Mouse (Mus musculus): ENCODE measurements at regions not wholly inside any gene's neighbourhood (a gene's known extent, or its start where the extent isn't known, plus 50 kb on each side); places are given as distances from the start of the nearest gene placed in this dataset.

- Histone ChIP-seq H3K4me1 (ENCODE audit: control insufficient read depth in 2 of 2, insufficient read depth in 2 of 2, low read length in 2 of 2, poor library complexity in 1 of 2) (no peaks in the 10 kb centered on the region), H3K27ac (ENCODE audit: insufficient read depth, low read depth, low read length, poor library complexity, severe bottlenecking) (no peak overlapping the region), H3K9me3 (ENCODE audit: control insufficient read depth, insufficient read depth, low read depth, low read length) (no peaks in the 10 kb centered on the region), H3K9ac (ENCODE audit: insufficient read depth, low read depth, low read length, poor library complexity, severe bottlenecking) (no peak overlapping the region), H3K36me3 (ENCODE audit: control insufficient read depth, insufficient read depth, low read length, poor library complexity, severe bottlenecking) (no peaks in the 10 kb centered on the region), H3K4me3 (ENCODE audit: insufficient read depth in 1 of 2, low read depth in 1 of 2, low read length in 2 of 2, poor library complexity in 1 of 2, severe bottlenecking in 1 of 2) (no peak overlapping the region)
- no peak for DNase-seq (ENCODE audit: low read depth, low spot score)
- TF ChIP-seq HCFC1 (IDR thresholded peaks at IDR 0.05; ENCODE audit: borderline replicate concordance, insufficient read depth, low read length) (no peak), MAFK (IDR thresholded peaks at IDR 0.05; ENCODE audit: insufficient read depth, low read depth, low read length) (no peak)
- in situ Hi-C loops (cut with MboI; ENCODE audit: low sequenced_read_pairs in 2 of 2, unreplicated experiment in 2 of 2), result no loop called here
Observed at GRCm38 (mm10) chr14:47863701-47864100, 215.5 kb downstream of the Ktn1 start.

- Histone ChIP-seq H3K4me1 (ENCODE audit: control insufficient read depth in 2 of 2, insufficient read depth in 2 of 2, low read length in 2 of 2, poor library complexity in 1 of 2) (no peaks in the 10 kb centered on the region), H3K36me3 (ENCODE audit: control insufficient read depth, insufficient read depth, low read length, poor library complexity, severe bottlenecking) (no peaks in the 10 kb centered on the region), H3K9me3 (ENCODE audit: control insufficient read depth, insufficient read depth, low read depth, low read length) (no peaks in the 10 kb centered on the region), H3K9ac (ENCODE audit: insufficient read depth, low read depth, low read length, poor library complexity, severe bottlenecking) (no peak overlapping the region), H3K4me3 (ENCODE audit: insufficient read depth in 1 of 2, low read depth in 1 of 2, low read length in 2 of 2, poor library complexity in 1 of 2, severe bottlenecking in 1 of 2) (no peak overlapping the region), H3K27ac (ENCODE audit: insufficient read depth, low read depth, low read length, poor library complexity, severe bottlenecking) (no peak overlapping the region)
- TF ChIP-seq MAFK (IDR thresholded peaks at IDR 0.05; ENCODE audit: insufficient read depth, low read depth, low read length) (no peak), ZNF384 (IDR thresholded peaks at IDR 0.05; ENCODE audit: low read depth, low read length) (no peak), CHD2 (IDR thresholded peaks at IDR 0.05; ENCODE audit: low read depth, low read length) (no peak), ZC3H11A (IDR thresholded peaks at IDR 0.05; ENCODE audit: borderline replicate concordance, low read depth, low read length) (no peak), HCFC1 (IDR thresholded peaks at IDR 0.05; ENCODE audit: borderline replicate concordance, insufficient read depth, low read length) (no peak)
- in situ Hi-C loops (cut with MboI; ENCODE audit: low sequenced_read_pairs in 2 of 2, unreplicated experiment in 2 of 2), result no loop called here
- DNase-seq (ENCODE audit: low read depth, low spot score), result no peak
Observed at GRCm38 (mm10) chr14:47867017-47867416, 218.8 kb downstream of the Ktn1 start.

GRCm38 (mm10) chr14:47868258-47868780 is 220.1 kb downstream of the Ktn1 start:
- no peak for DNase-seq (ENCODE audit: low read depth, low spot score)
- H3K27ac ChIP-seq (ENCODE audit: insufficient read depth, low read depth, low read length, poor library complexity, severe bottlenecking), result no peak overlapping the region
- H3K9ac ChIP-seq (ENCODE audit: insufficient read depth, low read depth, low read length, poor library complexity, severe bottlenecking), result no peak overlapping the region
- no peaks in the 10 kb centered on the region for H3K9me3 ChIP-seq (ENCODE audit: control insufficient read depth, insufficient read depth, low read depth, low read length)
- no peak for TF ChIP-seq MAFK (IDR thresholded peaks at IDR 0.05; ENCODE audit: insufficient read depth, low read depth, low read length)
- no peak for TF ChIP-seq ZNF384 (IDR thresholded peaks at IDR 0.05; ENCODE audit: low read depth, low read length)
- no peak for TF ChIP-seq HCFC1 (IDR thresholded peaks at IDR 0.05; ENCODE audit: borderline replicate concordance, insufficient read depth, low read length)
- no peak for TF ChIP-seq ZC3H11A (IDR thresholded peaks at IDR 0.05; ENCODE audit: borderline replicate concordance, low read depth, low read length)
- TF ChIP-seq CHD2 (IDR thresholded peaks at IDR 0.05; ENCODE audit: low read depth, low read length), result no peak
- H3K4me3 ChIP-seq (ENCODE audit: insufficient read depth in 1 of 2, low read depth in 1 of 2, low read length in 2 of 2, poor library complexity in 1 of 2, severe bottlenecking in 1 of 2), result no peak overlapping the region
- in situ Hi-C loops (cut with MboI; ENCODE audit: low sequenced_read_pairs in 2 of 2, unreplicated experiment in 2 of 2), result no loop called here
- no peaks in the 10 kb centered on the region for H3K36me3 ChIP-seq (ENCODE audit: control insufficient read depth, insufficient read depth, low read length, poor library complexity, severe bottlenecking)
- no peaks in the 10 kb centered on the region for H3K4me1 ChIP-seq (ENCODE audit: control insufficient read depth in 2 of 2, insufficient read depth in 2 of 2, low read length in 2 of 2, poor library complexity in 1 of 2)

GRCm38 (mm10) chr14:47876585-47876984 is 228.3 kb downstream of the Ktn1 start:
- no peaks in the 10 kb centered on the region for H3K36me3 ChIP-seq (ENCODE audit: control insufficient read depth, insufficient read depth, low read length, poor library complexity, severe bottlenecking)
- no peak for DNase-seq (ENCODE audit: low read depth, low spot score)
- in situ Hi-C loops (cut with MboI; ENCODE audit: low sequenced_read_pairs in 2 of 2, unreplicated experiment in 2 of 2), result no loop called here
- H3K4me1 ChIP-seq (ENCODE audit: control insufficient read depth in 2 of 2, insufficient read depth in 2 of 2, low read length in 2 of 2, poor library complexity in 1 of 2), result no peaks in the 10 kb centered on the region
- no peak overlapping the region for H3K27ac ChIP-seq (ENCODE audit: insufficient read depth, low read depth, low read length, poor library complexity, severe bottlenecking)
- H3K9me3 ChIP-seq (ENCODE audit: control insufficient read depth, insufficient read depth, low read depth, low read length), result no peaks in the 10 kb centered on the region
- H3K4me3 ChIP-seq (ENCODE audit: insufficient read depth in 1 of 2, low read depth in 1 of 2, low read length in 2 of 2, poor library complexity in 1 of 2, severe bottlenecking in 1 of 2), result no peak overlapping the region
- no peak overlapping the region for H3K9ac ChIP-seq (ENCODE audit: insufficient read depth, low read depth, low read length, poor library complexity, severe bottlenecking)
- TF ChIP-seq ZNF384 (IDR thresholded peaks at IDR 0.05; ENCODE audit: low read depth, low read length) (no peak), MAFK (IDR thresholded peaks at IDR 0.05; ENCODE audit: insufficient read depth, low read depth, low read length) (no peak), HCFC1 (IDR thresholded peaks at IDR 0.05; ENCODE audit: borderline replicate concordance, insufficient read depth, low read length) (no peak), ZC3H11A (IDR thresholded peaks at IDR 0.05; ENCODE audit: borderline replicate concordance, low read depth, low read length) (no peak), CHD2 (IDR thresholded peaks at IDR 0.05; ENCODE audit: low read depth, low read length) (no peak)

- TF ChIP-seq CHD2 (IDR thresholded peaks at IDR 0.05; ENCODE audit: low read depth, low read length) (no peak), ZNF384 (IDR thresholded peaks at IDR 0.05; ENCODE audit: low read depth, low read length) (no peak), HCFC1 (IDR thresholded peaks at IDR 0.05; ENCODE audit: borderline replicate concordance, insufficient read depth, low read length) (no peak), ZC3H11A (IDR thresholded peaks at IDR 0.05; ENCODE audit: borderline replicate concordance, low read depth, low read length) (no peak), MAFK (IDR thresholded peaks at IDR 0.05; ENCODE audit: insufficient read depth, low read depth, low read length) (no peak)
- Histone ChIP-seq H3K4me3 (ENCODE audit: insufficient read depth in 1 of 2, low read depth in 1 of 2, low read length in 2 of 2, poor library complexity in 1 of 2, severe bottlenecking in 1 of 2) (no peak overlapping the region), H3K9me3 (ENCODE audit: control insufficient read depth, insufficient read depth, low read depth, low read length) (no peaks in the 10 kb centered on the region), H3K9ac (ENCODE audit: insufficient read depth, low read depth, low read length, poor library complexity, severe bottlenecking) (no peak overlapping the region), H3K36me3 (ENCODE audit: control insufficient read depth, insufficient read depth, low read length, poor library complexity, severe bottlenecking) (no peaks in the 10 kb centered on the region), H3K27ac (ENCODE audit: insufficient read depth, low read depth, low read length, poor library complexity, severe bottlenecking) (no peak overlapping the region), H3K4me1 (ENCODE audit: control insufficient read depth in 2 of 2, insufficient read depth in 2 of 2, low read length in 2 of 2, poor library complexity in 1 of 2) (no peaks in the 10 kb centered on the region)
- in situ Hi-C loops (cut with MboI; ENCODE audit: low sequenced_read_pairs in 2 of 2, unreplicated experiment in 2 of 2), result no loop called here
- DNase-seq (ENCODE audit: low read depth, low spot score), result no peak
Observed at GRCm38 (mm10) chr14:47877167-47877566, 228.9 kb downstream of the Ktn1 start.

Data from ES-E14 (cell line).